Mouse (Mus musculus) left cerebral cortex, postnatal 4 days (tissue): ENCODE measurements around the gene Pou4f1. TPM values are rescaled to one million over a fixed set of nuclear protein-coding genes. Genes with fewer than 3 reads are reported as not detected.
A peak's percentile ranks its signal among the peaks of the same experiment; 100 is the strongest.
"Not testable (repeated sequence)": the region's sequence is repeated elsewhere in the genome, so short reads cannot be mapped to it uniquely, and the experiment has no call there.

ENCODE experiments used
- DNase-seq: peaks from one replicate; pipeline ENCODE4 v3.0.0-alpha.2; 2022
- intact Hi-C: fragments of 180-260 bp; cut with DNase I; formaldehyde crosslinking; loops from one replicate; pipeline ENCODE4 v1.15.1; 2025
- total RNA-seq, 2 experiments: library from RNA; stranded (reverse); gene quantifications; 2 replicates each; pipeline ENCODE4 v1.2.3; 2021

Pou4f1 gene
- under 1 TPM in 1 of 2 experiments, not detected in 1; 0.30 TPM for total RNA-seq

- peak; percentile 70 for DNase-seq
- intact Hi-C loops, result no loop called here
Observed at GRCm38 (mm10) chr14:104467966-104468622, at the start of gene Pou4f1. TSS of gene Pou4f1 (minus strand) at chr14:104467999.

DNA sequence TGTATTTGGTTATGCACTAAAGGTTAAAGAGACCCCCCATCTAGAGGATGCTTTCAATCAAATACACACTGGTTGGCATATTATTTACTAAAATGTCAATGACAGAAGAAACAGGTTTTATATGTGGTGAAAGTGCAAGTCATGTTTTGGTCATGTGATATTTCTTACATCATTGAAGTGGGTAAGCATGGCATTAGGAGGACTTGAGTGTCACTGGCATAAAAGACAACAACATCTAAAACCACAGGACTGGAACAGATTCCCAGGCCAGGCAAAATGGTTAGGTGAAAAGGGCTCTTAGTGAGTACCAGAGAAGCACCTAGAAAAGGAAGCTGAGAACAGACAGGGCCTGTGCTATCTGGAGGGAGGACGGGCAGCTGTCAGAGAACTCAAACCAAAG is 43.9 kb upstream of the Pou4f1 start:
- intact Hi-C loops, result no loop called here
- no peak for DNase-seq

DNA sequence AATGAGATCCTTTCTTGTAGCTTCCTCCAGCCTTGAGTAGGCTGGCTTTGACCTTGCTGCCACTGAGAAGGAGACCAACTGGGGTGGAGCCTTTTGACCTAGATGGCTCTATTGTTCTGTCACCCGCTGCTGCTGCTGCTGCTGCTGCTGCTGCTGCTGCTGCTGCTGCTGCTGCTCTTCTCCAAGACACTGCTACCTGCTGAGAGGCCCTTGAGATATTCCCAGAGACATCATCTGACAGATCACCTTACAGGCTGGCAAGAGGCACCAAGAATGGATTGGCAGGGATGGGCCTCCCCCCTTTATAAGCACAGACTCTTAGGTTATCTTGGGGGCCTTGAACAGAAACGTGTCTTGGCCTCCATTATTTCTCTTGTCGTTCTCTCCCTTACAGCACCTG is 35.0 kb upstream of the Pou4f1 start:
- DNase-seq, intact Hi-C loops: not testable (repeated sequence)

GRCm38 (mm10) chr14:104479751-104480150 is 12.0 kb upstream of the Pou4f1 start:
- intact Hi-C loops, result loop anchor here (10.0 kb wide), 1 partner anchor 765 kb away; no protein-coding TSS in a partner anchor

DNA sequence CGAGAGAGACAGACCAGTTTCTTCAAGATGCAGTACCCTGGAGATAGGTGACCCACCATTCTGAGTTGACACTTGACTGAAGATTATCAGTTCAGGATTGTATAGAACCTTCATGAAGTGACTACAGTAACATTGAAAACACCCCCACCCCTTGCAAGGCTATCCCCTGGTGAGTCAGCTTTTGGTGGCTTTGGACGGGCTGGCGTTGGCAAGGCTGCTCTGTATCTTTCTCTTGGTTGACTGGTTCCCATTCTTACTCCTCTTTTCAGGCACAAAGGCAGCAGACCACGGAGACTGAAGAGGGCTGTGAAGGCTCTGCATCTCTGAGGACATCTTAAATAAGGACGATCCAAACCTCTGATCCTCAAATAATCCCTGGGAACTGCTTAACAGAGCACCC is 10.8 kb upstream of the Pou4f1 start:
- intact Hi-C loops, result loop anchor here (10.0 kb wide), 1 partner anchor 764 kb away; no protein-coding TSS in a partner anchor
- DNase-seq, result no peak

More at GRCm38 (mm10) chr14:104479751-104480150, 12.0 kb upstream of the Pou4f1 start:
- DNase-seq, result no peak

GRCm38 (mm10) chr14:104477616-104478015 is 9.8 kb upstream of the Pou4f1 start:
- DNase-seq, result no peak
- intact Hi-C loops, result loop anchor here (10.0 kb wide), 1 partner anchor 763 kb away; no protein-coding TSS in a partner anchor

DNA sequence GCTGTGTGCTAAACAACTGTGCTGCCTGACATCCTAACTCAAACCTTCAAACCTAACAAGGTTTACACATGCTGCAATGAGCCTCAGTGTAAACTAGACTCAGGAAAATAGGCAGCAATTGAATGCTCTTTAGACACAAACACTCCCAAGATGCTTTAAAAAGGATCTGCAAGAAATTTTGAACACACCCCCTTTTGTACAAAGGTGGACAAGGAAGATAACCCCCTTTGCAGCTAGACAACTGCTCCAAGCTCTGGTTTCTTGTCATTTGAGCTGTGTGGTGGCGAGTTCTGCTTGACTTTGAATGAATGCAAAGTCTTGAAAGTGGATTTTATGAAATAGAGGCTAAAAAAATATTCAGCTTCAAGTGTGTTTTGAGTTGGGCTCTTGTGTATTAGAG is 7.6 kb upstream of the Pou4f1 start:
- DNase-seq, result no peak
- intact Hi-C loops, result loop anchor here (10.0 kb wide), 1 partner anchor 761 kb away; no protein-coding TSS in a partner anchor

DNA sequence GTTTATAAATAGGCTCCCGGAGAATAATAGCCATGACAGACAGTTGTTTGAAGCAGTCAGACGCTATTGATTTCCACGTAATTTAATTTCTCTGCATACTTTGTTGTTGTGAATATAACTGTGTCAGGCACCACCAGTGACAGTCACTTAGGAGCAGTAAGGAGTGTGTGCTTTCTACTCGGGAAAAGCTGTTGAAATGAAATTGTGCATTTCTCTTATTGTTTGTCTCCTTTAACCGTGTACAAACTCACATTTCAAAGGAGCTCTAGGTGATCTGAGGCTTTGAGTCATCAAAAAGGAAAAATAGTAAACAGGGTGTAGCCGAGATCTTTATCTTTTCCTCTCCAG is 798 bp upstream of the Pou4f1 start:
- DNase-seq, result no peak
- intact Hi-C loops, result no loop called here

DNA sequence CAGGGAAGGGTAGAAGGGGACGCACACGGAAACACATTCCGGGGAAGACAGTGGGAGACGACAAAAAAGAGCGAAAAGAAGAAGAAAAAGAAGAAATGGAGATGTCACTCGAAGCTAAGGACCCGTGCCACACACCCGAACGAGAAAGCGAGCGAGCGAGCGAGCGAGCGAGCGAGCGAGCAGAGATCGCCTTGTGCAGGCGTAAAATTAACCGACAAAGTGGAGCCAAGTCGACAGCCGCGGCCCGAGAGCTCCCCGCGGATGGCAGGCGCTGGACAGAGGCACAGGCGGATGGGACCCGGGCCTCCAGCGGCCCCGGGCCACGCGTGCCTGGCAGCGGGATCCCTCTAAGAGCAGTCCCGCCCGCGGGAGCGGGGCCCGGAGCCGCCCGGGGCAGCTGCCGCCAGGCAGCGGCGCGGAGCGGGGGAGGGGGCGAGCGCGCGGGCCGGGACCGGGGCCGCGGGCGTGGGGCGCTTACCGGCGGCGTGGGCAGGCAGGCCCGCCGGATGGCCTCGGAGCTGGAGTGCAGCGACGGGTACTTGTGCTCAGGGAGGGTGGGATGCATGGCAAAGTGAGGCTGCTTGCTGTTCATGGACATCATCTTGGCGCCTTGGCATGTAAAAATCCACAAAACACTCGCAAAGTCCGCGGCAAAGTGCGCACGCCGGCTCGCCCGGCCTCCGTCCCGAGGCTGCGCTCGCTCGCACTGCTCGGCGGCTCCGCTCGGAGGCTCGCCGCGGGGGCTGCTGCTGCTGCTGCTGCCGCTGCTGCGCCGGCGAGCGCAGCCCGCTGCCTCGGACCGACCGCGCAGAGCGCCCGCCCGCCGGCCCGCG is 450 bp downstream of the Pou4f1 start:
- intact Hi-C loops, result no loop called here
- no peak for DNase-seq

GRCm38 (mm10) chr14:104466557-104466956 is 1.2 kb downstream of the Pou4f1 start:
- intact Hi-C loops, result no loop called here
- DNase-seq, result no peak

DNA sequence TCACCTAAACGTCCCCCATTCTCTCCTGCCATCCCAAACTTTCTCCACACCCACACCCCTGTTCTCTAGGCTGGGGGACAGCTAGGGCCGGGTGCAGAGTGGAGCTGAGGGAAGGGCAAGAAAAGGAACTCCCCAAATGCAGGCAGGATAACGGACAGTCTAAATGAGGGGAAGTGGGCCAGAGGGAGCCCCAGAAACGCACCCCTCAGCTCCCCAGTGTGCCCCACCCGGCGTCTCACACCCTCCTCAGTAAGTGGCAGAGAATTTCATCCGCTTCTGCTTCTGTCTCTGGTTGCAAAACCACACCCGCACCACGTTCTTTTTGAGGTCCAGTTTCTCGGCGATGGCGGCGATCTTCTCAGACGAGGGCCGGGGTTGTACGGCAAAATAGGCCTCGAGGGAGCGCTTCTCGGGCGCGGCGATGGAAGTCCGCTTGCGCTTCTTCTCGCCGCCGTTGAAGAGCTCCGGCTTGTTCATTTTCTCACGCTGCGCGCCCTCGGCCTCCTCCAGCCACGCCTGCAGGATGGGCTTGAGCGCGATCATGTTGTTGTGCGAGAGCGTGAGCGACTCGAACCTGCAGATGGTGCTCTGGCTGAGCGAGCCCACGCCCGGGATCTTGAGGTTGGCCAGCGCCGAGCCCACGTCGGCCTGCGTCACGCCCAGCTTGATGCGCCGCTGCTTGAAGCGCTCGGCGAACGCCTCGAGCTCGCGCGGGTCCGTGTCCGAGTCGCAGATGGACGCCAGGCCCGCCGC is 2.1 kb downstream of the Pou4f1 start:
- DNase-seq, result no peak
- intact Hi-C loops, result no loop called here

DNA sequence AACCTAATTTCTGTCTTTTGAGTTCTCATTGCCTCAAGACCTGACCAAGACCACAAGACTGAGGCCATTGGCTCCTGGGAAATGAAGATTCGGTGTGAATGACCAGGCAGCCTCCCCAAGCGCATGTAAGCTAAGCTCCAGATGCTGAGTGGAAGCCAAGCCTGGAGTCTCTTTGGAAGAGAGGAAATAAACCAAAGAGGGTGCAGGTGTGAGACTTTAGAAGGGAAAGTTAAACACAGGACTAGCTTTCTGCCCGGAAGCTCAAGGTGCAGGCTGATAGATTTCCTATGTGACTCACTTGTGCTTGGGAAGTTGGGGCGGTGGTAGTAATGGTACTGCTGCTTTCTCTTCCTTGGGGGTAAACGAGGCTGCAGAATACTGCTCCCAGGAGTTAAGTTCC is 3.0 kb downstream of the Pou4f1 start:
- DNase-seq, result no peak
- intact Hi-C loops, result no loop called here

- DNase-seq, result no peak
- intact Hi-C loops, result no loop called here
Observed at GRCm38 (mm10) chr14:104463631-104464250, 4.1 kb downstream of the Pou4f1 start.

GRCm38 (mm10) chr14:104461286-104462240 is 6.2 kb downstream of the Pou4f1 start:
- no peak for DNase-seq
- intact Hi-C loops, result no loop called here

DNA sequence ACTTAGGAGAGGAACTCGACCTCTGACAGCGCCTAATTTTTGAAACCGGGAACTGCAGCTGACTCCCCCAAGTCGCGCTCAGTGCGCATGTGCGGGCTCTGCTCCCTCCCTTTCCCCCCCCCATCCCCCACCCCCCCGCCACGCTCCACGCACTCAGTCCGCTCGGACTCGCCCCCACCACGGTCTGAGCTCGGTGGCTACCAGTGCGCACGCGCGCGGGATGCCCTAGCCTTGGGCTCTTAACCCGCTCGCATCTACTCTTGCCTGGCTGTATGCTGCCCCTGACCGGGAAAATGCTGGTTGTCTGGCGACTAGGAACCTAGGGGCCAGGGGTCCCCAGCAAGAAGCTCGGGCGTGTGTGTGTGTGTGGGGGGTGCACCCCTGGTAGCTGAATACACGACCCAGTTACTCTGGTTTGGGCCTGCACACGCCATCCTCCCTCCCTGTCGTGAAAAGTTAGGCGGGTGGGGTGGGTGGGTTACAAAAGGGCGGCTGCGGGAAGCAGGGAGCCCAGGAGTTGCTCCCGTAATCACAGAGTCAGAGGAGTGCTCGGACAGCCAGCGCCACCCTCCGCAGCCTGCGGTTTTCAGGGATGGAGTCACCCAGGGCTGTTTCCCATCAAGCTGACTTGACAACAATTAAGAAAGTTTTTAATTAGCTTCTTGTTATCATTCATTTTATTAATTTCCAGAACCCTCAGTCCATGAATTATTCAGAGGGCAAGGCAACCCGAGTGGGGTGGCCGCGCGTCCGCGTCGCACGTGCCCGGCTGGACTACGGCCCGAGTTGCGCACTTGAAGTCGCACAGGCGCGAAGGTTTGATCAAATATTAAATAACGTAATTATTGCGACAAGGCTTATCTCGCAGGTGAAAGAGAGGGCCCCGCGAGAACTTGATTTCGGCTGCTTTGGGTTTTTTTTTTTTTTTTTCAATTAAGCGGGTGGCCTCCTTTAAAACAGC is 7.2 kb downstream of the Pou4f1 start:
- peak; percentile 67 for DNase-seq
- intact Hi-C loops, result no loop called here

DNA sequence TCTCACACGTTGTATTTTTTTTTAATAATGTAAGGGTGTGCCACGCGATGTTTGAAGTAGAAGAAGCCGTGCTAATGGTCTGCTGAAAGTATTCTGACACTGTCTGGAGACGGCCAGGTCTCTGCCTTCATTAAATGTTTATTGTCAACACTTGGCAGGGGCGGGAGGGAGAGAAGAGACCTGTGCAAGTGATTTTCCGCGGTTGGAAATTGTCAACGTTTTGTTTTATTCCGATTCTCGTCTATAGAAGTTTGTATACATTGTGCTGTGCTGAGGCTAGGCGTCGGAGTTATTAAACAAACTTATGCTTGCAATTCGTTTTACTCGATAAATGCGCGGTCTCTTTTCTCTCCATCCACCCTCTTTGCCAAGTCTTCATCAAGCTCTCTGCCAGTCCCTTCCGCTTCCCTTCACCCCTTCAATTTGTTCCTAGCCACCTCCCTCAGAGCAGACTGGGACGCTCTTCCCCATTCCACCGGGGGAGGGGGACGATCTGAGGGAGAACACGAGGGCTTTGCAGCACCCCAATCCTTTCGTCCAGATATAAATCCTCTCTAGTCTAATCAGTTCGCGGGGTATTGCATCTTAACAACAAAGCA is 8.2 kb downstream of the Pou4f1 start:
- no peak for DNase-seq
- intact Hi-C loops, result loop anchor here (5.0 to 10.0 kb wide), 2 partner anchors 425 to 807 kb away; partner anchors contain the start of gene Slain1

DNA sequence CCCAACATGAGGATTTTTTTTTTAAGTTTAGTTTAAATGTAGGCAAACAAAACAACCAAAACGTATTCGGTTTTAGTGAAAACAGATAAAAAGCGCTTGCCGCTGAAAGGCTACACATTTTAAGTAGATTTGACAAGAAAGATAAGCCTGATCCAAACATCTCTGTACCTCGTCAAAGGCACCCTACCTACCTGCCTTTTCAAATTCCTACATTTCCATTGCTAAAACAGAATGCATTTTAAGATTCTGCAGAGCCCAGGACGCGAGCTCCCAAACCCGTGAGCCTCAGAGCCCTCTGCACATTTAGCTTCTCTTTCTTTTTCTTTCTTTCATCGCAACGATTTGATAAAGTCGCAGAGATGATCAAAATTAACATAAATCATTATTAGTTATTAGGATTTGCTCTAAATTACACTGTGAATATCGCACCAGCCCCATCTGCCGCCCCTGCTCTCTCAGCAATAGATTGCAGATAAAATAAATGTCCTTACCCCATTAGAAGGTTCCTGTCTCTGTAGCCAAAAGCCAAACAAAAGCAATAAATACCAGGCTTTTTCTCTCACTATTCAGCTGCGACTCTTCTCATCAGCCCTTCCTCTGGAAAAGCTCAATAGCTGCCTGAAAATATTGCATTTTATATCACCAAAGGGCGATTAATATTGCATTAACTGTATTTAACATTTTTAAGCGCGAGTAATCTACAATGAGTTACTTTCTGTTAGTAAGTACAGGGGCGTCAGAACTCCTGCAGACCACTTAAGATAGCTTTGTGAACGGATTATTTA is 8.9 kb downstream of the Pou4f1 start:
- DNase-seq, result no peak
- intact Hi-C loops, result loop anchor here (5.0 to 10.0 kb wide), 2 partner anchors 424 to 807 kb away; partner anchors contain the start of gene Slain1
